Mouse (Mus musculus): ENCODE data around the gene Hsd17b11. TPM values are rescaled to one million over a fixed set of nuclear protein-coding genes. Genes with fewer than 3 reads are reported as not detected.

Hsd17b11 gene
- polyA plus RNA-seq, 2 experiments: 2.6 to 7.9 TPM

DNA sequence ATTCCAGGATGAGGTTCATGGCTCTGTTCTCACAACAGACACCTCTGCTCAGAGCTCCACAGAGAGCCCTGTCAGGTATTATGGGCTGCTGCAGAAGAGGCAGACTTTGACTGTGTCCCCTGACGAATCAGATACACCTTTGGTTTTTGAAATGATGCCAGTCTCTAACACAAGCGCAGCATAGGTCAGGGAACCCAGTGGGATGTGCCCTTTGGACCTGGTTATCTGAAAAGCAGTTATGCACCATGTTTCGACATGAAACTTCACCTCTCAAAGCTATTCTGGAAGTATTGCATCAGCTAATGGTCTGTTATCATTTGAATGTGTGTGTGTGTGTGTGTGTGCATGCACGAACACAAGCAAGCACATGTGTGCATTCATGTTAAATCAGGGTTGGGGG is 44.4 kb downstream of the Hsd17b11 start, which contains the start of gene Hsd17b13:
Gene Hsd17b13, minus strand, starts transcription at position 114 of the 400 bp plus-strand sequence.
- no peaks in the 10 kb centered on the region for H3K9me3 ChIP-seq (ENCODE audit: control insufficient read depth, low read length)
- DNase-seq (ENCODE audit: low read depth in 3 of 3, low spot score in 3 of 3) (no peak), ATAC-seq (ENCODE audit: insufficient read depth) (peak; percentile 37; the same call in 1 of the 2 replicates)
- no peaks in the 10 kb centered on the region for H3K36me3 ChIP-seq (replicated peaks; ENCODE audit: control insufficient read depth, insufficient read depth, low read depth)
- TF ChIP-seq CTCF (IDR thresholded peaks at IDR 0.05; ENCODE audit: low read depth): no peak
- no peak for TF ChIP-seq EP300 (IDR thresholded peaks at IDR 0.05; ENCODE audit: low read depth)
- 45% methylated on average over 4 of the region's 4 CpGs for WGBS (ENCODE audit: insufficient replicate concordance)
- no peak within 1 kb of the TSS for H3K27ac ChIP-seq
- H3K4me3 ChIP-seq (ENCODE audit: insufficient read depth in 1 of 2, low read depth in 2 of 2, low read length in 2 of 2): no peak within 1 kb of the TSS
- no peaks in the 10 kb centered on the region for H3K27me3 ChIP-seq (ENCODE audit: control insufficient read depth, insufficient read depth, low read length)
- no peak within 1 kb of the TSS for H3K4me2 ChIP-seq (ENCODE audit: low read depth)
- no peaks in the 10 kb centered on the region; a peak in 1 of 4 replicates for H3K4me1 ChIP-seq (replicated peaks; ENCODE audit: control insufficient read depth in 2 of 2, insufficient read depth in 2 of 2, low read length in 1 of 2)
- no peak within 1 kb of the TSS for H3K9ac ChIP-seq (replicated peaks)

DNA sequence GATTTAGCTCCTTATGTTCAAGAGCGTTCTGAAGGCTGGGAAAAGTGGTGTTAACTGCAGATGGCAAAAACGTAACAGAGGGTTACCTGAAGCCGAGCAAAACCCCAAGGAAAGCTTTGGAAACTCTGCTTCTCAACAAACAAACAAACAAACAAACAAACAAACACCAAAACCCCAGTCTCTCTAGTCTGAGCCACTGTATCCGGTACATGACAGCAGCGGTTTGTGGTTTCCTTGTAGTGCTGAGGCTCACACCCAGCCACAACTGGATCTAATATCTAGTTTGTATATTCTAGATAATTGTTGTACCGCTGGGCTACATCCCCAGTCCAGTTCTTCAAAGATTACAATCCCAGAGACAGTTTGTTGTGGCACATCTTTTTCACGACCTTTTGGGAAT is 46.0 kb downstream of the Hsd17b11 start:
- 29% methylated on average over 7 of the region's 7 CpGs for WGBS (ENCODE audit: insufficient replicate concordance)
- Histone ChIP-seq H3K36me3 (replicated peaks; ENCODE audit: control insufficient read depth, insufficient read depth, low read depth) (no peaks in the 10 kb centered on the region), H3K27me3 (ENCODE audit: control insufficient read depth, insufficient read depth, low read length) (no peaks in the 10 kb centered on the region), H3K9ac (replicated peaks) (no peak overlapping the region), H3K4me2 (ENCODE audit: low read depth) (no peak overlapping the region), H3K4me1 (replicated peaks; ENCODE audit: control insufficient read depth in 2 of 2, insufficient read depth in 2 of 2, low read length in 1 of 2) (no peaks in the 10 kb centered on the region; a peak in 1 of 4 replicates), H3K4me3 (ENCODE audit: insufficient read depth in 1 of 2, low read depth in 2 of 2, low read length in 2 of 2) (no peak overlapping the region), H3K9me3 (ENCODE audit: control insufficient read depth, low read length) (no peaks in the 10 kb centered on the region), H3K27ac (no peak overlapping the region)
- DNase-seq (ENCODE audit: low read depth in 3 of 3, low spot score in 3 of 3) (no peak), ATAC-seq (ENCODE audit: insufficient read depth) (no peak)
- TF ChIP-seq EP300 (IDR thresholded peaks at IDR 0.05; ENCODE audit: low read depth): no peak
- no peak for TF ChIP-seq CTCF (IDR thresholded peaks at IDR 0.05; ENCODE audit: low read depth)

DNA sequence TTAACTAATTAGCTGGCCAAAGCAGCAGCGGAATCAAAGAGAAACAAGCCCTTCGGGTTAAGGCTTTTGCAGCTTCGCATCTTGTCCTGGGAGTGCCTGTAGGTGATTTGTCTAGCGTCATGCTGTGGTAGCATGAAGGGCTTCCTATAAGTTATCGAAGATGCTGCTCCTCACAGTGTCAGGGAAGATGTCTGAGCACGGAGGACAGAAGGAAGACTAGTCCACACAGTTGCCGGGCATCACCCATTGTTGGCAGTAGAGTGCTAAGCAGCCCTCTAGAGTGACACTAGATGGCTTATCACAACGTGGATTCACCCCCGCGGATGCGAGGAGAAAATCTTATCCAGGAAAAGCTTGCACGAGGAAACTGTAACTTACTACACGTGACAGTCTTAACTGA is 48.9 kb downstream of the Hsd17b11 start:
- no peak overlapping the region for H3K4me3 ChIP-seq (ENCODE audit: insufficient read depth in 1 of 2, low read depth in 2 of 2, low read length in 2 of 2)
- no peaks in the 10 kb centered on the region for H3K9me3 ChIP-seq (ENCODE audit: control insufficient read depth, low read length)
- H3K36me3 ChIP-seq (replicated peaks; ENCODE audit: control insufficient read depth, insufficient read depth, low read depth): no peaks in the 10 kb centered on the region
- no peak overlapping the region for H3K4me2 ChIP-seq (ENCODE audit: low read depth)
- 49% methylated on average over 13 of the region's 13 CpGs for WGBS (ENCODE audit: insufficient replicate concordance)
- no peak for TF ChIP-seq EP300 (IDR thresholded peaks at IDR 0.05; ENCODE audit: low read depth)
- TF ChIP-seq CTCF (IDR thresholded peaks at IDR 0.05; ENCODE audit: low read depth): no peak
- no peak for ATAC-seq (ENCODE audit: insufficient read depth)
- H3K27me3 ChIP-seq (ENCODE audit: control insufficient read depth, insufficient read depth, low read length): no peaks in the 10 kb centered on the region
- H3K4me1 ChIP-seq (replicated peaks; ENCODE audit: control insufficient read depth in 2 of 2, insufficient read depth in 2 of 2, low read length in 1 of 2): no peaks in the 10 kb centered on the region; a peak in 1 of 4 replicates
- no peak overlapping the region for H3K27ac ChIP-seq
- no peak overlapping the region for H3K9ac ChIP-seq (replicated peaks)
- no peak for DNase-seq (ENCODE audit: low read depth in 3 of 3, low spot score in 3 of 3)

DNA sequence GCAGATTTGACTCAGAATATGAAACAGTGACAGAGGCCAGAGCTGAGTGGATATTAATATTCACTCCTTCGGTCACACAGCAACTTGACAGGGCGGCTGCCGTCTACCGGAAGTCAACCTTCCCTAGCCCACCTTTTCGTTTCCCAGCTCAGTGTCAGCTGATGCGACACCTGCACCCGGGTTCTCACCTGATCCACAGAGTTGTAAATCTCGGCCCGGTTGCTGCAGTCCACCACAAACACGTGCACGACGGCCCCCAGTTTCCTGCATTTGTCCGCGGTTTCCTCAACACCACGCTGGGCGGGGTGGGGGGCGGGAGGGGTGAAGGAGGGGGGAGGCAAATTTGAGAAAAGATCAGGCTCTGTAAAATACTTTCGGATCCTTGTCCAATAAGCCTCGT is 49.3 kb downstream of the Hsd17b11 start:
- no peak overlapping the region for H3K4me3 ChIP-seq (ENCODE audit: insufficient read depth in 1 of 2, low read depth in 2 of 2, low read length in 2 of 2)
- TF ChIP-seq EP300 (IDR thresholded peaks at IDR 0.05; ENCODE audit: low read depth) (no peak), CTCF (IDR thresholded peaks at IDR 0.05; ENCODE audit: low read depth) (no peak)
- WGBS (ENCODE audit: insufficient replicate concordance): 20% methylated on average over 19 of the region's 19 CpGs
- peak overlapping the region; percentile 6; the same call in 1 of the 2 replicates for H3K4me2 ChIP-seq (ENCODE audit: low read depth)
- H3K9ac ChIP-seq (replicated peaks): no peak overlapping the region
- no peaks in the 10 kb centered on the region for H3K4me1 ChIP-seq (replicated peaks; ENCODE audit: control insufficient read depth in 2 of 2, insufficient read depth in 2 of 2, low read length in 1 of 2)
- no peak overlapping the region for H3K27ac ChIP-seq
- H3K9me3 ChIP-seq (ENCODE audit: control insufficient read depth, low read length): no peaks in the 10 kb centered on the region
- no peaks in the 10 kb centered on the region for H3K36me3 ChIP-seq (replicated peaks; ENCODE audit: control insufficient read depth, insufficient read depth, low read depth)
- DNase-seq (ENCODE audit: low read depth in 3 of 3, low spot score in 3 of 3): no peak
- no peak for ATAC-seq (ENCODE audit: insufficient read depth)
- no peaks in the 10 kb centered on the region for H3K27me3 ChIP-seq (ENCODE audit: control insufficient read depth, insufficient read depth, low read length)

DNA sequence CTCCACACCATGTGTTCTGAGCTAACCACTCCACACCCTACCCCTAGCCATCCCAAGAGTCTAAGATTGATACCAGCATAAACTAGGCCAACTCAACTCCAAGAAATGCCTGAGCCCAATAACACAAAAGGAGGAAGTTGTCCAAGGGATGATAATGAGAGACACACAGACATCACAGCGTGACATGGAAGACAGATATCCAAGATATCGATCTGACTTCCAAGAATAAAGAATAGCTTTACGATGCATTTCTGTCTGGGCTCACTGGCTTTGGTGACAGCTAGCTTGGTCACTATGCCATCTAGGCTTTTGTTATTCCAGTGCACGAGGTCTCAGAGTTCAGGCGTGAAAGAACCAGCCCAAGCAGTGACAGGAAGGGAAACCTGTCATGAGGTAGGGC is 50.7 kb downstream of the Hsd17b11 start:
- Histone ChIP-seq H3K9me3 (ENCODE audit: control insufficient read depth, low read length) (no peaks in the 10 kb centered on the region), H3K4me3 (ENCODE audit: insufficient read depth in 1 of 2, low read depth in 2 of 2, low read length in 2 of 2) (no peak overlapping the region), H3K27ac (no peak overlapping the region), H3K36me3 (replicated peaks; ENCODE audit: control insufficient read depth, insufficient read depth, low read depth) (no peaks in the 10 kb centered on the region), H3K9ac (replicated peaks) (no peak overlapping the region), H3K27me3 (ENCODE audit: control insufficient read depth, insufficient read depth, low read length) (no peaks in the 10 kb centered on the region), H3K4me2 (ENCODE audit: low read depth) (no peak overlapping the region), H3K4me1 (replicated peaks; ENCODE audit: control insufficient read depth in 2 of 2, insufficient read depth in 2 of 2, low read length in 1 of 2) (no peaks in the 10 kb centered on the region)
- WGBS (ENCODE audit: insufficient replicate concordance): 28% methylated on average over 5 of the region's 5 CpGs
- ATAC-seq (ENCODE audit: insufficient read depth) (no peak), DNase-seq (ENCODE audit: low read depth in 3 of 3, low spot score in 3 of 3) (no peak)
- no peak for TF ChIP-seq EP300 (IDR thresholded peaks at IDR 0.05; ENCODE audit: low read depth)
- no peak for TF ChIP-seq CTCF (IDR thresholded peaks at IDR 0.05; ENCODE audit: low read depth)
